Mouse (Mus musculus) neutrophil, adult 83 days (primary cell): Measurements from ENCODE around the gene Zgrf1. TPM values are rescaled to one million over a fixed set of nuclear protein-coding genes. Genes with fewer than 3 reads are reported as not detected.

Experiments used
- total RNA-seq, 2 experiments: library from RNA; stranded (reverse); gene quantifications; one replicate each; pipeline ENCODE4 v1.2.4; 2023

The Zgrf1 gene
- 10 to 100 TPM; 12.8 to 15.1 TPM for total RNA-seq

GRCm38 (mm10) chr3:127552973-127553719 is at the start of gene Zgrf1, which contains the start of gene Larp7:
TSS of gene Zgrf1 (plus strand) at chr3:127553489.
TSS of gene Larp7 (minus strand) at chr3:127553349.

GRCm38 (mm10) chr3:127633080-127634032 is 80.1 kb downstream of the Zgrf1 start, which contains the start of gene Neurog2:
TSS of gene Neurog2 (plus strand) at chr3:127633135.

Other genes with a start within 250 kb of the Zgrf1 start
- 1 to 10 TPM; 3.5 to 4.0 TPM for gene Ank2, start 54.1 kb upstream of the Zgrf1 start, total RNA-seq
- 10 to 100 TPM; 20.8 to 22.2 TPM for gene Larp7, start 140 bp upstream of the Zgrf1 start, total RNA-seq
- not detected for gene Neurog2, start 79.6 kb downstream of the Zgrf1 start, total RNA-seq
- gene Alpk1, start 227.0 kb downstream of the Zgrf1 start, total RNA-seq = 10 to 100 TPM; 44.7 to 50.2 TPM
- 10 to 100 TPM; 32.0 to 35.5 TPM for gene Tifa, start 236.3 kb downstream of the Zgrf1 start, total RNA-seq